Mouse (Mus musculus) bone marrow, adult 2 months (tissue): ENCODE results near the gene Atg16l1. TPM values are rescaled to one million over a fixed set of nuclear protein-coding genes. Genes with fewer than 3 reads are reported as not detected.

ENCODE experiments used
- H3K27ac ChIP-seq: fragments of 200-500 bp; 2 replicates; pipeline ENCODE4 v1.5.1; 2012; ENCODE audit warnings: low read depth, mild to moderate bottlenecking, control low read depth, inconsistent platforms, low read length; ENCODE audit not compliant: control insufficient read depth, poor library complexity, insufficient read depth
- H3K4me1 ChIP-seq: fragments of 200-500 bp; 2 replicates; pipeline ENCODE4 v1.6.1; 2011; ENCODE audit warnings: low read length; ENCODE audit not compliant: control insufficient read depth, insufficient read depth
- H3K4me3 ChIP-seq: fragments of 200-500 bp; replicated peaks from 2 replicates; pipeline ENCODE3; 2011; ENCODE audit warnings: mild to moderate bottlenecking, low read depth, low read length, control low read depth; ENCODE audit not compliant: control insufficient read depth
- CTCF ChIP-seq: fragments of 200-500 bp; IDR thresholded peaks from 2 replicates; pipeline ENCODE4 v1.5.1; 2011; ENCODE audit warnings: low read length, control low read depth; ENCODE audit not compliant: control insufficient read depth, insufficient read depth
- POLR2A ChIP-seq: fragments of 200-500 bp; IDR thresholded peaks from 2 replicates; pipeline ENCODE4 v1.6.1; 2011; ENCODE audit warnings: low read depth, mild to moderate bottlenecking, control low read depth, low read length, borderline replicate concordance; ENCODE audit not compliant: control insufficient read depth
- WGBS: fragments of 180-500 bp; shearing (Covaris S2); methylation state at CpG from one replicate; pipeline ENCODE4 v1.1.7; 2018; 5-methylcytosine and 5-hydroxymethylcytosine counted together
- polyA plus RNA-seq: library from polyadenylated mRNA; stranded (reverse); fragments of >200 nt; gene quantifications from 2 replicates; pipeline ENCODE4 v1.2.4, GENCODE M21; 2011; ENCODE audit warnings: low replicate concordance; ENCODE audit not compliant: missing spikeins, insufficient read depth, insufficient read length

Atg16l1 gene
- polyA plus RNA-seq, 1 experiment: 36.9 TPM

DNA sequence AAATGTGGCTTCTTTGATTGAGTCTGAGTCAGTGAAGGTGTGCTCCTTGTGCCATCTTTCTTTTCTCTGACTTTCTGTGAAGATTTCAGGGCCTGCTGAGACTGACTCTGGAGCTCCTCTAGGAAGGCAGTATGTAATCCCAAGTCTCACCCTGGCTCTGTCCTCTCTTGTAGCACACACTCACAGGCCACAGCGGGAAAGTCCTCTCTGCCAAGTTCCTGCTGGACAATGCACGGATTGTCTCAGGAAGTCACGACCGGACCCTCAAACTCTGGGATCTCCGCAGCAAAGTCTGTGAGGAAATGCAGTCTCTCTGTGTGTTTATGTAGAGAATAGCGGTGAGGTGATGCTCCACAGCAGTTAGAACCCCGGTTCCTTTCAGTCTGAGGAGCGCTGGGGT is 30.0 kb downstream of the Atg16l1 start:
- H3K4me3 ChIP-seq: no peak overlapping the region
- H3K27ac ChIP-seq: no peak overlapping the region
- TF ChIP-seq CTCF (no peak), POLR2A (no peak)
- 91% methylated on average over 8 of the region's 8 CpGs for WGBS
- no peaks in the 10 kb centered on the region for H3K4me1 ChIP-seq

DNA sequence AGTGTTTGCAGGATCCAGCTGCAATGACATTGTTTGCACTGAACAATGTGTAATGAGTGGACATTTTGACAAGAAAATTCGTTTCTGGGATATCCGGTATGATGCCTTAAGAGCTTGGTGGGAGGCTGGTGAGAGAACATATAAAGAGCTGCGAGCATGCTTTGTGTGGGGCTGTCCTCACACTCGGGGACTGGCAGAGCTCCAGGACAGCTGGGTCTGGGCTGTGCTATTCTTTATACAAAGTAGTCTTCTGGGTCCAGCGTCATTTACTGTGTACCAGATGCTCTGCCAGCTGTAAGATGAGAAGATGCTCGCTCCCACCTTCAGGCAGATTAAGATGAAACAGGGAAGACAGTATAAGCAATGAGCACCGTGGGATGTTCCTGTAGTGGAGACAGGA is 30.6 kb downstream of the Atg16l1 start:
- Histone ChIP-seq H3K4me1 (no peaks in the 10 kb centered on the region), H3K27ac (no peak overlapping the region), H3K4me3 (no peak overlapping the region)
- TF ChIP-seq POLR2A (no peak), CTCF (no peak)
- WGBS: 87% methylated on average over 7 of the region's 7 CpGs

DNA sequence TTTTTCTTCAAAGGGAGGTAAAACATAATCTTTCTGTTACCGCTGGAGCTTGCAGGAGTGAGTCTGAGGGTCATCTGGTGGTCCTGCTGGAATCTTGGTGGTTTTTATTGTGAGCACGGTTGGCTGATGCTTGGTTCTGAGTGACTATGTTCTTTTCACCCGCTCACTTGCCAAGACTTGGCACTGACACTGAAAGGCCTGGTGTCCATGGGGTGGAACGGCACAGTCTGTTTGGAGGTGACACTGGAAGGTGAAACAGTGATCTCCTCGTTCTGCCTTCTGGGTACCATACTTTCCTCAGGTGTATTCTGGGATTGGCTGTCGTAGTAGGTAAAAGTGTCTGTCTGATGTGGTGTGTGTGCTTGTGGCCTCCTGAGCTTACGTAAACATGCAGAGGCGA is 34.0 kb downstream of the Atg16l1 start:
- no peaks in the 10 kb centered on the region for H3K4me1 ChIP-seq
- H3K4me3 ChIP-seq: no peak overlapping the region
- H3K27ac ChIP-seq: no peak overlapping the region
- 92% methylated on average over 8 of the region's 8 CpGs for WGBS
- TF ChIP-seq CTCF (no peak), POLR2A (no peak)

DNA sequence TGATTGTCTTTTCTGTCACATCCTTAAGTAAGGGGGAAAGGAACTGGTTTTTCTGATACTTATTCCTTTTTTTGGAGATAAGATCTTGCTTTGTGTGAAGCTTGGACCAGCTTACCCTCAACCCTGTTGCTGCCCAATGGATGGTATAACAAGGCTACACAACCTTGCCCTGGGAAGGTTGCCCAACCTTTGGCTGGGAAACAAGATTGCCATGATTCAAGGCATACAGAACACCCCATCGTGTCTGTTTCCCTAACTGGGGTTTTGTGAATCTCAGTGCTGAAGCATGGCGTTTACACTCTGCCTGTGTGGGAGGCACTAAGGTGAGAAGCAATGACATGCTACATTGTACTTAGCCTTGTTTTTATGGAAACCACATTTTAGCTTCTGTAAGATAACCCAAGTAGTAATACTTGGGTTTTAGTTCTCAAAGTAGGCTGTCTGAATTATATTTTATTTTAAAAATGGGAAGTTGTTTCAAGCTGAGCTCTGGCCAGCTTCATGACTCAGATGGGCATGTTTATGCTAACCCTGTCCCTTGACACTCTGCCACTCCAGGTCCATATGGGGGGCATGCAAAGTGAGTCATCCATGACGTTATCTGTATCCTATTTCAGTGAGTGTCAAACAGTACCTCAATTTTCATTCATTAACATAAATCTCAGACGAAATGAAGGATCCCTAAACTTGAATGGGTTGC is 36.9 kb downstream of the Atg16l1 start:
- Histone ChIP-seq H3K4me1 (no peaks in the 10 kb centered on the region), H3K4me3 (no peak overlapping the region), H3K27ac (no peak overlapping the region)
- 71% methylated on average over 4 of the region's 4 CpGs for WGBS
- TF ChIP-seq POLR2A (no peak), CTCF (no peak)

DNA sequence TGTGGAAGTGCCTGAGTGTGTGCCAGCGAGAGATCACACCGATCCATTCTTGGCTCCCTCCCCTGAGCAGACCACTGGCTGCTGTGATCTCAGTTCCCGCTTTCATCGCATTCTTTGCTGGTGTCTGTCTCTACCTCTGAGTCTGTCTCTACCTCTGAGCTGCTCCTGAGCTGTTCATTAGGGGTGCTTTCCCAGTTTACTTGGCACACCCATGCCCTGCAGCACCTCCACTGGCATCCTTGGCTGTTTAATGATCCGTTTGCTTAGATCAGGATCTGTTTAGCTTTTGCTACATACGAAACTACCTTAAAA is 37.4 kb downstream of the Atg16l1 start:
- H3K4me1 ChIP-seq: no peaks in the 10 kb centered on the region
- 95% methylated on average over 6 of the region's 6 CpGs for WGBS
- no peak overlapping the region for H3K4me3 ChIP-seq
- H3K27ac ChIP-seq: no peak overlapping the region
- TF ChIP-seq POLR2A (no peak), CTCF (no peak)

DNA sequence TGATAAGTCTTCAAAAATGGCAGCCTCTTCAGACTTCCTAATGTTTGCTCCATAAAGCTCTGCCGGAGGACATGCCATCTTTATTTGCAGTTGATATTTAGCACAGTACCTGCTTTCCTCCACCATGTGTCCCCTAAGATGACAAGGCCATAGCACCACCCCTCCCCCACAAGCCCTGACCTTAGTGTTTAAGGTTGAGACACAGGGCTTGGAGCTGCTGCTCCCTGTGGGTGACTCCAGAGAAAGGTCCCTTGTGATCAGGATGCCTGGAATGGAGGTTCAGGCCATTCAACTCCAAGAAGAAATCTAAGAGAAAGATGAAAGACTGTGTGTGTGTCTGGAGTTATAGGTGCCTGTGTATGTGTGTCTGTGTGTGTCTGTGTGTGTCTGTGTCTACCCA is 42.0 kb downstream of the Atg16l1 start:
- 89% methylated on average over 1 of the region's 1 CpGs for WGBS
- no peak overlapping the region for H3K4me3 ChIP-seq
- H3K4me1 ChIP-seq: no peaks in the 10 kb centered on the region
- H3K27ac ChIP-seq: no peak overlapping the region
- no peak for TF ChIP-seq POLR2A
- TF ChIP-seq CTCF: no peak

DNA sequence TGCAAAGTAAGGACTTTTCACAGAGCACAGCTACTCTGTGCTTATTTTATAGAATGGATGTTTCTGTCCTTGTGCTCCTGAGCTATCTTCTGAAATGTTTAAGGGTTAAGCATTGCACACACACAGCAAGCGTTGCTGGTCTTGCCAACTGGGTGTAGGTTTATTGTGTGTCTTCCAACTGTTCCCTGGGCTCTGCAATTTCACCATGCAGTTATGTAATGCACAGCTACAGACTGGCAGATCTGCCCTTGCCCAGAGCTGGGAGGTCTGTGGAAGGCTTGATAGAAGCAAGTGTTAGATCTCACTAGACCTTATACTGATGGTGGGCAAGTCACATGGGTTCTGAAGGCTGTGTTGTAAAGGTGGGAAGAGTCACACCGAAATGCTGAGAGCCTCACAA is 42.6 kb downstream of the Atg16l1 start:
- no peak overlapping the region for H3K4me3 ChIP-seq
- H3K4me1 ChIP-seq: no peaks in the 10 kb centered on the region
- 52% methylated on average over 2 of the region's 2 CpGs for WGBS
- H3K27ac ChIP-seq: no peak overlapping the region
- TF ChIP-seq CTCF (no peak), POLR2A (no peak)

DNA sequence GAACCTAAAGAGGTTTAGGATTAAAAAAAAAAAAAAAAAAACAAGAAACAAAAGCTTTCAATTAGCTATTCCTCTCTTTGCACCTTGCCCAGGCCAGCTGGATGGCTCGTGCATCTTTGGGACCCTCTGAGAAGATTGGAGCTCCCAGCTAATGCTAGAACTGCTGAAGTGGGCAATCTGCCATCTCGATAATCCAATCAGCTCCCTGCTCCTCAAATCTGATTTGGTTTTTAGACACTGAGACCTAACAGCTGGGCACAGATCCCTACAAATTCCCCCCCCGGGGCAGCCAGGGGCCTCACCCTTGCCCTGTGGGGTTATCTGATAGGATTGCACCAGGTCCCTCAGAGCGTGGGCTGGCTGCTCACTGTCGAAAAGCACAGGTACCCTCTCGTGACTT is 47.9 kb downstream of the Atg16l1 start, which contains the start of gene Sag:
Gene Sag, plus strand, starts transcription at position 105 of the 400 bp plus-strand sequence.
- H3K4me1 ChIP-seq: no peaks in the 10 kb centered on the region
- WGBS: 65% methylated on average over 6 of the region's 6 CpGs
- TF ChIP-seq POLR2A: no peak

DNA sequence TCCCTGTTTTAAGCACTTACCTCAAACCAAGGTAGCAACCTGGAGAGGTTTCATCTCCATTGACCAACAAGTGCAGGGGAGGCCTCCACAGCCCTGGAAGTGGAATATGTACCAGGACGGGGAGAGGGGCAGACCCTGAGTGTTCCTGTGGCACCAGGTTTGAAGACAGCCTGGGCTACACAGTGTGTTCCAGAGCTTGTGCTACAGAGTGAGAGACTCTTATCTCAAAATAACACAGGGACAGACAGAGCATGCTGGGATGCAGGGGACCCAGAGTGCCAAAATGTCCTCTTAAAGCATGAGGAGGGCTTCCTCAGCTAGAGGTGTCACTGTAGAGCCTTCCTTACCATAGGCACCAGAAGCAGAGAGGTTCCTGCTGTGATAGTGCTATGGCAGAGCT is 52.1 kb downstream of the Atg16l1 start:
- no peak overlapping the region for H3K4me3 ChIP-seq
- no peak for TF ChIP-seq POLR2A
- no peak for TF ChIP-seq CTCF
- H3K27ac ChIP-seq: no peak overlapping the region
- no peaks in the 10 kb centered on the region for H3K4me1 ChIP-seq
- 86% methylated on average over 1 of the region's 1 CpGs for WGBS

More for the DNA sequence above, 47.9 kb downstream of the Atg16l1 start, which contains the start of gene Sag:
- Histone ChIP-seq H3K4me3 (no peak within 1 kb of the TSS), H3K27ac (no peak within 1 kb of the TSS)
